Mouse (Mus musculus) embryonic facial prominence, embryonic 10.5 days (tissue): ENCODE data around the gene Pcsk2. TPM values are rescaled to one million over a fixed set of nuclear protein-coding genes. Genes with fewer than 3 reads are reported as not detected.

Experiments
- DNase-seq: peaks from one replicate; pipeline ENCODE4 v3.0.0-alpha.2; 2017; ENCODE audit warnings: low spot score
- H3K27ac ChIP-seq: fragments of 300-500 bp; sonication (generic); replicated peaks from 2 replicates; pipeline ENCODE4 v1.5.1; 2016; ENCODE audit warnings: mild to moderate bottlenecking
- H3K27me3 ChIP-seq: fragments of 300-500 bp; sonication (generic); replicated peaks from 2 replicates; pipeline ENCODE4 v1.6.1; 2016; ENCODE audit warnings: low read depth, mild to moderate bottlenecking; ENCODE audit not compliant: poor library complexity, severe bottlenecking
- H3K36me3 ChIP-seq: fragments of 300-500 bp; sonication (generic); replicated peaks from 2 replicates; pipeline ENCODE4 v1.6.1; 2016; ENCODE audit warnings: mild to moderate bottlenecking, moderate library complexity
- H3K4me1 ChIP-seq: fragments of 300-500 bp; sonication (generic); 2 replicates; pipeline ENCODE4 v1.6.1; 2016
- H3K4me3 ChIP-seq: fragments of 300-500 bp; sonication (generic); 2 replicates; pipeline ENCODE4 v1.5.1; 2016; ENCODE audit warnings: mild to moderate bottlenecking, moderate library complexity
- H3K9me3 ChIP-seq: fragments of 300-500 bp; sonication (generic); 2 replicates; pipeline ENCODE4 v1.6.1; 2016; ENCODE audit warnings: mild to moderate bottlenecking
- WGBS: fragments of 180-500 bp; shearing (Covaris S2); methylation state at CpG from one replicate; pipeline ENCODE4 v1.1.7; 2016; 5-methylcytosine and 5-hydroxymethylcytosine counted together
- polyA plus RNA-seq: library from polyadenylated mRNA; unstranded; fragments of >200 nt; fragmentation: Nextera tagmentation; extraction: Ambion mirVana; gene quantifications from 2 replicates; pipeline ENCODE4 v1.2.1, GENCODE M21; 2016

The Pcsk2 gene
- polyA plus RNA-seq, 1 experiment from 2014 or later = 0.93 TPM

DNA sequence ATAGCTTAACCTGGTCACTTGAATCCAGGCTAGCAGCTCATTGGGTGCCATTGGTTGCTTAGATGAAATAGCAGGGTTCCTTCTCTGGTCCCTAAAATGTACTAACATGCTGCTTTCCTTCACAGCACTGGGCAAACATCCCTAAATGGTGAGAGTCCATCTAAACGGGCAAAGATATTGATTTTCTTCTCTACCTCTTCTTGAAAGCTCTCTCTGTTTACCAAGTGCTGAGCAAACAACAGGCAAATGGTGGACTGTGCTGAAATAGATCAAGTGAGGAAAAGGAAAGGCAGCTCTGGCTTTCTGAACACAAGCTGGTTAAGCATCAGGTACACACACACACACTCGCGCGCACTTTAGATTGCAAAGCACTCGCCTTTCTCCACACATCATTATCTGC, 120.8 kb downstream of the Pcsk2 start:
- WGBS = 89% methylated on average over 5 of the region's 5 CpGs
- Histone ChIP-seq H3K4me3 (no peak overlapping the region), H3K36me3 (no peaks in the 10 kb centered on the region)

DNA sequence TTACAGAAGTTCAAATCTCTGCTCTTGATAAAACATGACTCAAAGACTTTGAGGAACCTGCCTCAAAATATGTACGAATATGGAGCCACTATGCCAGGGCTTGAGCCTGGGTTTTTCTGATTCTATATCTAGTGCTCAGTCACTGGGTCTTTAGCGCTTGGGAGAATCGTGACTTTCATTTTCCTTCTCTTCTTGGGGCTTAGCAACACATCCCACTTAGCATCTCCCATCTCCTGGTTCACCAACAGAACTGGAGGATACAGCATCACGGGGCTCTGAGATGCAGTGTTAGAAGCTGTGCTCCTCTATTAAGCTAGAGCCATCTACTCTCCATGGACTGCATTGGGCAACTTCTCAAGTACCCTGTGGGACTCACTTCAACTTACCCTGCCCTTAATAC, 131.9 kb downstream of the Pcsk2 start:
- no peak overlapping the region for H3K27ac ChIP-seq
- no peaks in the 10 kb centered on the region for H3K27me3 ChIP-seq
- H3K4me1 ChIP-seq = no peaks in the 10 kb centered on the region; the same call in 1 of the 2 replicates
- no peak overlapping the region for H3K4me3 ChIP-seq
- no peaks in the 10 kb centered on the region for H3K36me3 ChIP-seq
- no peak for DNase-seq
- no peaks in the 10 kb centered on the region for H3K9me3 ChIP-seq
- WGBS = 92% methylated on average over 4 of the region's 4 CpGs

More for the DNA sequence above, 120.8 kb downstream of the Pcsk2 start:
- no peaks in the 10 kb centered on the region for H3K4me1 ChIP-seq
- no peaks in the 10 kb centered on the region for H3K27me3 ChIP-seq
- H3K9me3 ChIP-seq = no peaks in the 10 kb centered on the region
- H3K27ac ChIP-seq = no peak overlapping the region
- DNase-seq = no peak

DNA sequence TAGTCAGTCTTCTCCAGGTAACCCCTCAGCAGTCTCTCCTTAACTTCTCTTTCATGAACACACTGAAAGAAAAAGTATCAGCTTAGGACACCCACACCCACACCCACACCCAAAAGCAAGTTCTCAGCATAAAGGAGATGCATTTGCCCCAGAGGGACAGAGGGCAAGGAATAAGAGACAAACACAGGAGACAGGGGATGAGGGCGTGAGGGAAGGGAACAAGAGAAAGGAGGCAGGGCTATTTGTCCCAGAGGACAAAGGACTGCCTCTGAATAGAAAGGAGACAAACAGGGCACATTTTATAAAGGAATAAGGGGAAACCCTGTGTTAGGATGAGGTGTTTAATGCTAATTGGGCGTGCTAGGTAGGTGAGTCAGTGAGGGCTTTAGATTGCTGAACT, 133.6 kb downstream of the Pcsk2 start:
- DNase-seq = no peak
- Histone ChIP-seq H3K4me3 (no peak overlapping the region), H3K27ac (no peak overlapping the region), H3K36me3 (no peaks in the 10 kb centered on the region), H3K4me1 (no peaks in the 10 kb centered on the region; the same call in 1 of the 2 replicates), H3K27me3 (no peaks in the 10 kb centered on the region), H3K9me3 (no peaks in the 10 kb centered on the region)
- WGBS = 44% methylated on average over 2 of the region's 2 CpGs

DNA sequence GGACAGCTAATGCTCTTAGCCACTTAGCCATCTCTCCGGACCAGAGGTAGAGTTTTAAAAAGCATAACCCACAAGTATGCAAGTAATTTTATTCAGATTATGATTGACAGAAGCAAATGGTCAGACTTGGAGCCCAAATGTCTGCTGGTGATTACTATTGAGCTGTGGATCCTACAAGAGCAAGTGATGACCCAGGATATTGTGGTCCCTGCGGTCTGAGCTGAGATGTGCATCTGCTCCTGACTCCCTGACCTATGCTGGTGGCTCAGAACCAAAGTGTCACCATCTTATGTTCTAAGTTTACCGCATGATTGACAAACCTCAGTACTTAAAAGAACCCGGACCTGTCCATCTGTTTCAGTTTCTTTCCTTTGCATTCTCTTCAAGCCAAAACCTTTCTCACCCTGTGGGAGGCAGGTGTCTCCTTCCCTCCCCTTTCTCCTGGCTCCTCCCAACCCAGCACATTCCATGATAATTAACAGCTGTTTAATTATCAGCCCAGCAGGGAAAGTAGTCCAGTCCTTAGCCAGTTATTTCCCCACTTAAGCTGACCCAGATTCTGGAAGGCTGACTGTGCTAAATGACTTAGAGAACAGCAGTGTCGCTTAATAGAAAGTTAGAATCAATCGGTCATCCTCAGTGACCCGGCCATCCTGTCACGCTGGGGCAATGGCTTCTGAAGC, 136.1 kb downstream of the Pcsk2 start:
- WGBS = 74% methylated on average over 8 of the region's 8 CpGs
- Histone ChIP-seq H3K36me3 (no peaks in the 10 kb centered on the region), H3K27me3 (no peaks in the 10 kb centered on the region), H3K4me3 (no peak overlapping the region), H3K27ac (no peak overlapping the region), H3K4me1 (no peaks in the 10 kb centered on the region; the same call in 1 of the 2 replicates), H3K9me3 (no peaks in the 10 kb centered on the region)
- no peak for DNase-seq

DNA sequence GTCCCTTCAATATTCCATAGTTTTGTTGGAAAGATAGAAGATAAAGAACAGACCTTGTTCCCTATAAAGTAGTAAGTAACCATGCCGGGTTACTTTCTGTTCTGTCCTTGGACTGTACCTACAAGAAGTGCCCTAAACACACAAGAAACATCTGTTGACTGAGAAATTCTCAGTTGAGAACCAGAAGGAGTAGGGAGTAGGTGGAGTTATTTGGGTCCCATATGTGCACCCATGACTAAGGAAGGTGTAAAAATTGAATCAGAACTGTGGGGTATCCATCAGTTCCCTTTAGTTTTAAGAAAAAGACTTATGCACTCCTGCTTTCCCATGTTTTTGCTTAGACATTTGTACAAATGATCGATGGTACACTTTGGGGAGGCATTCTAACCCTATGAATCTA, 137.6 kb downstream of the Pcsk2 start:
- Histone ChIP-seq H3K27me3 (no peaks in the 10 kb centered on the region), H3K4me3 (no peak overlapping the region), H3K36me3 (no peaks in the 10 kb centered on the region), H3K4me1 (no peaks in the 10 kb centered on the region; the same call in 1 of the 2 replicates), H3K27ac (no peak overlapping the region), H3K9me3 (no peaks in the 10 kb centered on the region)
- DNase-seq = no peak
- WGBS = 92% methylated on average over 2 of the region's 2 CpGs

DNA sequence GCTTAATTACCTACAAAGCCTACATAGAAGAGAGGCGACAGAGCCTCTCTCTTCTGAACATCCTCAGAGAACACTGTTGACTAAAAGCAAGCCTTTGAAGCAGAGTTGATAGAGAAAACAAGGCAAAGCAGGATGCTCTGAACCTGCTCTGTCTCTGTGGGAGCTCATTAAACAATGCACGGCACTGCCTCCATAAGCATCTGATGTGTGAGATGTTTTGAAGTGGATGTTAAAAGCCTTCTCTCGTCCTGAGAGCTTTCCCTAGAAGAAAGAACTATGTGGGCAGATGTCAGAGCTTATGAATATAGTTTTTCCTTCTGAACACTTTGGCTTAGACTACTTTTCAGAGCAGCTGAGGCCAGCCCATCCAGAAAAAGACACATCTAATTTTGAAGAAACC, 145.3 kb downstream of the Pcsk2 start:
- Histone ChIP-seq H3K4me3 (no peak overlapping the region), H3K27me3 (no peaks in the 10 kb centered on the region), H3K4me1 (0 out of 2 replicates have a peak, but pooled peaks cover 1% of the 10 kb centered on the region), H3K36me3 (no peaks in the 10 kb centered on the region), H3K9me3 (no peaks in the 10 kb centered on the region; the same call in 1 of the 2 replicates), H3K27ac (no peak overlapping the region)
- 64% methylated on average over 3 of the region's 3 CpGs for WGBS
- DNase-seq = no peak

DNA sequence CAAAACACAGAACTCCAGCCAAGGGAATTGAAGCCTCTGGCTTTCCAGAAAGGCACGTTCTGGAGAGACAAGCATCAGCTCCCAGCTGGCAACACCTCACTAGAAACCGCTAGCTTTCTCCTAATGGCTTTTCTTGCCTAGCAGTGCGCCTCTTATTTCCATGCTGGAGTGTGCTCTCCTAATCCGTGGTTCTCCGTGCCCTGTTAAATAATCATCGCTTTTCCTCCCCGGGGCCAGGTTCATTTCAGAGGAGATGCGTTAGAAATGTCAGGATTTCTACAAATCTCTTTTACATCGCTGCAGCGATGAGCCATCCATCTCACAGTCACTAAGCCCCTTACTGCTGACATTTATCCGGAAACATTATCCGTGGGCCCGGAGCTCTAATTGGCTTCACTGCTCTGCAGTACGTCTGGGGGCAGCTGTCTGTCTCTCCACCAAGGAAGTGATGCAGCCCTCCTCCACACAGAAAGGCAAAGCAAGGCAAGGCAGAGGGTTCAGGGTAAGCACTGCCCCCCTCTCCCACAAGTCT, 150.1 kb downstream of the Pcsk2 start:
- DNase-seq = no peak
- 0 out of 2 replicates have a peak, but pooled peaks cover 5% of the 10 kb centered on the region for H3K4me1 ChIP-seq
- H3K4me3 ChIP-seq = no peak overlapping the region
- 76% methylated on average over 14 of the region's 14 CpGs for WGBS
- no peaks in the 10 kb centered on the region for H3K27me3 ChIP-seq
- H3K36me3 ChIP-seq = no peaks in the 10 kb centered on the region
- no peaks in the 10 kb centered on the region; the same call in 1 of the 2 replicates for H3K9me3 ChIP-seq
- no peak overlapping the region for H3K27ac ChIP-seq

DNA sequence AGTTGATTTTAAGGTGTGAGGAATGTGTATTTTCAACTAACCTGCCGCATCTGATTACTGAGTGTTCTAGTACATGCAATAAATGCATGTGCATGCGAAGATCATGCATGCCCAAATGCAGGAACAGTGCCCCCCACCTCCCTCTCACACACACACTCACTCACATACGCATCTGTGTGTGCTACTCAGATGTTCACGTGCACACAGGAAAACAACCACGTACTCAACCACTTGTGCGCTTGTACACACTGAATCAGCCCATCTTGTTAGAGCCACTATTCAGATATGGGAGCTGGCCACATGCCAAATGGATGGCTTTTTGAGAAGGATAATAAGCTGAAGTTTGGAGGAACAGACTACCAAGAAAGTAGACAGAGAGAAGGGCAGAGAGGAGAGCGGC, 150.7 kb downstream of the Pcsk2 start:
- Histone ChIP-seq H3K4me1 (0 out of 2 replicates have a peak, but pooled peaks cover 5% of the 10 kb centered on the region), H3K4me3 (no peak overlapping the region), H3K27ac (no peak overlapping the region), H3K36me3 (no peaks in the 10 kb centered on the region), H3K9me3 (no peaks in the 10 kb centered on the region; the same call in 1 of the 2 replicates), H3K27me3 (no peaks in the 10 kb centered on the region)
- 95% methylated on average over 7 of the region's 7 CpGs for WGBS
- DNase-seq = no peak

DNA sequence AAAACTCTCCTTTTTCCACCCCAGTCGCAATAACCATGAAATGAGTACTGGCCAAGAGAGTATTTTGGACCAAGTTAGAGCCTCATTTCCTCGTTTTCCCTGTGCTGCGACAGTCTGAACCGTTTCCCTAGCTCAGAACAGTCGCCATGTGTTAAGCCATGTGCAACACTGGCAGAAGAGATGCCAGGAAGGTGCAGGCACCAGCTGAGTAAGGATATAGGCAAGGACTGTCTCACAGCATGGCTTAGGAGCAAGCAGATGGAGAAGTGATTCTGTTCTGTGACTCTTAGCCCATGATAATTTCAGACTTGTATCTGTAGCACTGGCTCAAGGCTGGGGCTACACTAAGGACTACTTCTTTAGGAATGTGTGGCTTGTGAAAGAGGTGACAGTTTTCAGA, 155.2 kb downstream of the Pcsk2 start:
- H3K9me3 ChIP-seq = no peaks in the 10 kb centered on the region
- H3K27me3 ChIP-seq = no peaks in the 10 kb centered on the region
- H3K36me3 ChIP-seq = no peaks in the 10 kb centered on the region
- H3K27ac ChIP-seq = no peak overlapping the region
- 83% methylated on average over 5 of the region's 5 CpGs for WGBS
- no peak overlapping the region for H3K4me3 ChIP-seq
- no peak for DNase-seq
- H3K4me1 ChIP-seq = 0 out of 2 replicates have a peak, but pooled peaks cover 5% of the 10 kb centered on the region

DNA sequence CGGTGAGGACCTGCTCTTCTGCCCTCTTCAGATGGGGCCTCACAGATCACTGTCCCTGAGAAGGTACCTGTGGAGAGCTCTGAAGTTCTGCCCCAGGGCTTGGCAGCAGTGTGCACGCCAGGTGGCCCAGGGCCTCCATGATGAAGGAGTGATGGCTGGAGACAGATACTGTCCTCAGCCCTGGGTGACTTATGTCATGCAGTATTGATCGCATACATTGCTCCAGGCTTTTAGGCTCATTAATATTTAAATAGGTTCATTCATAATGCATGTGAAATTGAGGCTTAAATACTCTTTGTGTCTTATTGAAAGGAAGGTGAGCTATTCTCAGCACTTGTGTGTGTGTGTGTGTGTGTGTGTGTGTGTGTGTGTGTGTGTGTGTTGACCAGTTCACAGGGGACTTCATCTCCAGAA, 157.0 kb downstream of the Pcsk2 start:
- Histone ChIP-seq H3K27me3 (no peaks in the 10 kb centered on the region), H3K4me1 (no peaks in the 10 kb centered on the region), H3K36me3 (no peaks in the 10 kb centered on the region), H3K9me3 (no peaks in the 10 kb centered on the region), H3K4me3 (no peak overlapping the region), H3K27ac (no peak overlapping the region)
- 79% methylated on average over 3 of the region's 3 CpGs for WGBS
- no peak for DNase-seq

DNA sequence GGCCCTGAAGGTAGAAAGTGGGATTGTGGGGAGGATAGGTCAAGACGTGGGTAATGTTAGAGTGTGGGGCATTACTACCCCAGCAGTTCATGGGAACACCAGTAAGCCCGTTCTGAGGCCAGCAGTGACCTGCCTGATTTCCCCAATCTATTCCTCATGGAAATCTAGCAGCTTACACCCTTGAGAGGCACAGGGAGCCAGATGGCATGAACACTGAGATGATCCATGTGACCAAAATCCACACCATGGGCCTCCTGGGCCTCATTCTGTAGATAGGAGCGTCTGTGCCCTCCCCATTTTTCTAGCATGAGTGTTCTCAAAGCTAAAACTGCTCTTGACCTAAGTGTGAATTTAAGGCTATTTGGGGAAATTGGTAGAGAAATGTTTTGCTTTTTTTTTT, 162.2 kb downstream of the Pcsk2 start:
- 80% methylated on average over 3 of the region's 3 CpGs for WGBS

DNA sequence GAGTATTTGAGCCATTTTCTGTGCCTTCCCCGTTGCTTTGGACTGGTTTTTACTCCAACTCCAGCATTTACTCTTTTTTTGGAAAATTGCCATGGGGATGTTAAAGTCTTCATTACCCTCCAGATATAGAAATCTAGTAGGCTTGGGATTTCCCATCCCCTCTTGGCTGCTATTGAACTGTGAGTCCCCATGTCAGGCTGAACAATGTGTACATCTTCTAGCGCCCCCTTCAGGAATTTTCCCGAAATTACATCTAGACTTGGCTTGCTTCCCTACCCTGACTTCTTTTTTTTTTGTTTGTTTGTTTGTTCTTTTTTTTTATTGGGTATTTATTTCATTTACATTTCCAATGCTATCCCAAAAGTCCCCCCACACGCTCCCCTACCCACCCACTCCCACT, 163.3 kb downstream of the Pcsk2 start:
- no peaks in the 10 kb centered on the region for H3K9me3 ChIP-seq
- DNase-seq = no peak
- no peaks in the 10 kb centered on the region for H3K36me3 ChIP-seq
- no peaks in the 10 kb centered on the region for H3K27me3 ChIP-seq
- H3K4me3 ChIP-seq = no peak overlapping the region
- no peaks in the 10 kb centered on the region for H3K4me1 ChIP-seq
- 26% methylated on average over 4 of the region's 4 CpGs for WGBS
- no peak overlapping the region for H3K27ac ChIP-seq

More for the DNA sequence above, 162.2 kb downstream of the Pcsk2 start:
- Histone ChIP-seq H3K27ac (no peak overlapping the region), H3K4me1 (no peaks in the 10 kb centered on the region), H3K27me3 (no peaks in the 10 kb centered on the region), H3K9me3 (no peaks in the 10 kb centered on the region), H3K36me3 (no peaks in the 10 kb centered on the region), H3K4me3 (no peak overlapping the region)
- no peak for DNase-seq

DNA sequence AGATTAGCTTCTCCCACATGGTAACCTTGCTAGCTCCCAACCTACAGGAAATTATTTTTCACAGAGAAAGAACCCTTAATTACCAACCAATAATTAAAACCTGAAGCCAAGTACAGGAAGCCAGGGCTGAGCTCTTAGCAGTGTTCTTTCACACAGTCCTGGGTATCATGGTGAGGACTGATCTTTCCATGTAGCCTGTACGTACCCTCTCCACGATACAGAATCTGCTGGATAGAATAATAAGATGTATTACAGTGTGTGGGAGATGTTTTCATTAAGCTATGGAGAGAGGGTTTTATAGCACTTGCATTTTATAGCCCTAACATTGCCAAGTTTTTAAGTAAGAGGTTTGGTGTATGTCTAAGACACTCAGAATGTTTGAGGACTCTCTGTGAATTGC, 164.0 kb downstream of the Pcsk2 start:
- Histone ChIP-seq H3K4me3 (no peak overlapping the region), H3K9me3 (no peaks in the 10 kb centered on the region), H3K27me3 (no peaks in the 10 kb centered on the region), H3K27ac (no peak overlapping the region), H3K36me3 (no peaks in the 10 kb centered on the region), H3K4me1 (no peaks in the 10 kb centered on the region)
- no peak for DNase-seq
- WGBS = 95% methylated on average over 2 of the region's 2 CpGs
